In the genomic region with DNA sequence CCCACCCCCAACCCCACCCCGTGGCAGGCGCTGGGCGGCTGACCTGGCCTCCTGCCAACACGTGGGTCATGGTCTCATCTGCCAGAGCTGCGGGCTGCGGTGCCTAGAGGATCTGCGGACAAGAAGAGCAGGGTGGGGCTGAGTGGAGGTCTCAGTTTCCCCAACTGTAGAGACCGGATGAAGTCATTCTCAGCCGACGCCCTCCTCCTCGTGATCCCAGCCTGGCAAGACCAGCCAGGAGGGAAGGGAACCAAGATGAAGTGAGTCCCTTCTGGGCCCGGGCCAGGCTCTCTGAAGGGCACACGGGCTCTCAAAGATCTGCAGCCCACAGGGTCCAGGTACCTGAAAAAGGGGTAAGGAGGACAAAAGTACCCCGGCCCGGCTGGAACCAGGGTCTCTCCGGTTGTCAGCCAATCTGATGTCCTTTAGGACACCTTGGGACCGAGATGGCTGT, we compare ENCODE assay signal across 8 mouse cellular contexts. TPM values are rescaled to one million over a fixed set of nuclear protein-coding genes. Genes with fewer than 3 reads are reported as not detected.
DNase-seq lines count a peak whose midpoint lies in the region; ATAC-seq lines count a peak whose summit lies in the region.

No protein-coding gene starts in this region.

- no peak overlapping the region for H3K27ac ChIP-seq in midbrain, embryonic 10.5 days (replicated peaks)
- H3K27ac ChIP-seq in midbrain, embryonic 16.5 days (ENCODE audit: low read length): no peak overlapping the region
- no peak overlapping the region for H3K27ac ChIP-seq in limb, embryonic 13.5 days
- H3K27ac ChIP-seq in stomach, embryonic 15.5 days: 0 out of 2 replicates have a peak overlapping the region, but pooled peaks have one; percentile 11

- no peaks in the 10 kb centered on the region for H3K9me3 ChIP-seq in midbrain, embryonic 10.5 days (replicated peaks)
- H3K9me3 ChIP-seq in midbrain, embryonic 16.5 days (replicated peaks; ENCODE audit: control insufficient read depth, low read length, poor library complexity, severe bottlenecking): no peaks in the 10 kb centered on the region
- no peaks in the 10 kb centered on the region for H3K9me3 ChIP-seq in limb, embryonic 13.5 days
- H3K9me3 ChIP-seq in stomach, embryonic 15.5 days: no peaks in the 10 kb centered on the region

- H3K4me3 ChIP-seq in midbrain, embryonic 10.5 days: peak overlapping the region; percentile 48
- H3K4me3 ChIP-seq in midbrain, embryonic 16.5 days (ENCODE audit: low read depth, low read length): no peak overlapping the region; the same call in 1 of the 2 replicates
- H3K4me3 ChIP-seq in limb, embryonic 13.5 days: peak overlapping the region; percentile 35
- H3K4me3 ChIP-seq in stomach, embryonic 15.5 days (replicated peaks): peak overlapping the region; percentile 43

- peaks cover 100% of the 10 kb centered on the region for H3K27me3 ChIP-seq in midbrain, embryonic 10.5 days (ENCODE audit: low read depth, poor library complexity, severe bottlenecking)
- H3K27me3 ChIP-seq in midbrain, embryonic 16.5 days (ENCODE audit: control insufficient read depth, insufficient read depth, low read depth, low read length): peaks cover 82% of the 10 kb centered on the region
- H3K27me3 ChIP-seq in limb, embryonic 13.5 days: peaks cover 100% of the 10 kb centered on the region
- peaks cover 71% of the 10 kb centered on the region for H3K27me3 ChIP-seq in stomach, embryonic 15.5 days (replicated peaks)

- H3K4me1 ChIP-seq in midbrain, embryonic 10.5 days: peaks cover 55% of the 10 kb centered on the region
- peaks cover 6% of the 10 kb centered on the region for H3K4me1 ChIP-seq in midbrain, embryonic 16.5 days (ENCODE audit: control insufficient read depth, insufficient read depth, low read length)
- peaks cover 39% of the 10 kb centered on the region for H3K4me1 ChIP-seq in limb, embryonic 13.5 days
- peaks cover 50% of the 10 kb centered on the region for H3K4me1 ChIP-seq in stomach, embryonic 15.5 days

- H3K36me3 ChIP-seq in midbrain, embryonic 10.5 days: no peaks in the 10 kb centered on the region
- no peaks in the 10 kb centered on the region for H3K36me3 ChIP-seq in midbrain, embryonic 16.5 days (ENCODE audit: control insufficient read depth, insufficient read depth, low read length)
- no peaks in the 10 kb centered on the region for H3K36me3 ChIP-seq in limb, embryonic 13.5 days
- H3K36me3 ChIP-seq in stomach, embryonic 15.5 days: no peaks in the 10 kb centered on the region

- DNase-seq in adrenal gland, postnatal 10 days: peak; percentile 23
- no peak for DNase-seq in adrenal gland, postnatal 36 days
- no peak for DNase-seq in midbrain, embryonic 10.5 days (ENCODE audit: low spot score)
- DNase-seq in cerebellum, postnatal 10 days: no peak
- DNase-seq in embryo, embryonic 11 days: no peak

- H3K9ac ChIP-seq in midbrain, embryonic 16.5 days (ENCODE audit: low read depth, low read length): no peak overlapping the region
- H3K9ac ChIP-seq in limb, embryonic 13.5 days: peak overlapping the region; percentile 48; the same call in 1 of the 2 replicates
- peak overlapping the region; percentile 32; the same call in 1 of the 2 replicates for H3K9ac ChIP-seq in stomach, embryonic 15.5 days

- H3K4me2 ChIP-seq in midbrain, embryonic 16.5 days (ENCODE audit: low read length): no peak overlapping the region
- peak overlapping the region; percentile 56 for H3K4me2 ChIP-seq in limb, embryonic 13.5 days (replicated peaks)
- peak overlapping the region; percentile 73 for H3K4me2 ChIP-seq in stomach, embryonic 15.5 days

- 17% methylated on average over 17 of the region's 17 CpGs for WGBS in midbrain, embryonic 10.5 days
- 13% methylated on average over 17 of the region's 17 CpGs for WGBS in midbrain, embryonic 16.5 days
- WGBS in limb, embryonic 13.5 days: 11% methylated on average over 17 of the region's 17 CpGs
- 15% methylated on average over 17 of the region's 17 CpGs for WGBS in stomach, embryonic 15.5 days

- no peak for ATAC-seq in midbrain, embryonic 16.5 days
- no peak for ATAC-seq in limb, embryonic 13.5 days (ENCODE audit: low FRiP score, low read depth)
- ATAC-seq in stomach, embryonic 15.5 days (ENCODE audit: insufficient read depth, low FRiP score, low read depth): no peak

RNA-seq across cellular contexts. Expression of gene Adamtsl5, which starts 0.7 kb away (rescaled TPM):
- 10 to 100 TPM in 1 of 2 experiments, 1 to 10 TPM in 1; 7.6 to 18.7 TPM for total RNA-seq in adrenal gland, postnatal 10 days (2021)
- 1 to 10 TPM; 7.3 to 7.7 TPM for total RNA-seq in adrenal gland, postnatal 36 days (2021)
- 0.48 and 0.91 TPM in 2 replicates for polyA plus RNA-seq in midbrain, embryonic 10.5 days (2016; fragmentation: Nextera tagmentation; extraction: Ambion mirVana)
- polyA plus RNA-seq in midbrain, embryonic 16.5 days (2015; fragmentation: Nextera tagmentation; extraction: Ambion mirVana): 0.38 and 0.40 TPM in 2 replicates
- polyA plus RNA-seq in limb, embryonic 13.5 days (2015; fragmentation: Nextera tagmentation; extraction: Ambion mirVana): 2.0 and 2.4 TPM in 2 replicates
- polyA plus RNA-seq in stomach, embryonic 15.5 days (2015; fragmentation: Nextera tagmentation; extraction: Ambion mirVana): 13.7 and 17.0 TPM in 2 replicates

RNA-seq across cellular contexts. Expression of gene Plk5, which starts 8.7 kb away (rescaled TPM):
- total RNA-seq in adrenal gland, postnatal 10 days (2021): under 1 TPM in 1 of 2 experiments, not detected in 1; 0.12 TPM
- under 1 TPM in 1 of 2 experiments, not detected in 1; 0.26 TPM for total RNA-seq in adrenal gland, postnatal 36 days (2021)
- polyA plus RNA-seq in midbrain, embryonic 10.5 days (2016; fragmentation: Nextera tagmentation; extraction: Ambion mirVana): 0.12 and 0.32 TPM in 2 replicates
- 9.6 and 11.0 TPM in 2 replicates for polyA plus RNA-seq in midbrain, embryonic 16.5 days (2015; fragmentation: Nextera tagmentation; extraction: Ambion mirVana)
- polyA plus RNA-seq in limb, embryonic 13.5 days (2015; fragmentation: Nextera tagmentation; extraction: Ambion mirVana): 1.2 and 2.2 TPM in 2 replicates
- polyA plus RNA-seq in stomach, embryonic 15.5 days (2015; fragmentation: Nextera tagmentation; extraction: Ambion mirVana): 0.30 and 0.67 TPM in 2 replicates

RNA-seq across cellular contexts. Expression of gene Reep6, which starts 17.8 kb away (rescaled TPM):
- total RNA-seq in adrenal gland, postnatal 10 days (2021): 10 to 100 TPM; 38.4 to 61.8 TPM
- 10 to 100 TPM; 11.0 to 13.7 TPM for total RNA-seq in adrenal gland, postnatal 36 days (2021)
- polyA plus RNA-seq in midbrain, embryonic 10.5 days (2016; fragmentation: Nextera tagmentation; extraction: Ambion mirVana): 9.1 and 11.5 TPM in 2 replicates
- 6.0 and 8.6 TPM in 2 replicates for polyA plus RNA-seq in midbrain, embryonic 16.5 days (2015; fragmentation: Nextera tagmentation; extraction: Ambion mirVana)
- polyA plus RNA-seq in limb, embryonic 13.5 days (2015; fragmentation: Nextera tagmentation; extraction: Ambion mirVana): 6.1 and 6.3 TPM in 2 replicates
- 44.5 and 51.2 TPM in 2 replicates for polyA plus RNA-seq in stomach, embryonic 15.5 days (2015; fragmentation: Nextera tagmentation; extraction: Ambion mirVana)

RNA-seq across cellular contexts. Expression of gene Pcsk4, which starts 18.2 kb away (rescaled TPM):
- total RNA-seq in adrenal gland, postnatal 10 days (2021): 1 to 10 TPM; 4.1 to 7.6 TPM
- 1 to 10 TPM; 2.2 to 3.3 TPM for total RNA-seq in adrenal gland, postnatal 36 days (2021)
- polyA plus RNA-seq in midbrain, embryonic 10.5 days (2016; fragmentation: Nextera tagmentation; extraction: Ambion mirVana): 3.3 and 4.2 TPM in 2 replicates
- polyA plus RNA-seq in midbrain, embryonic 16.5 days (2015; fragmentation: Nextera tagmentation; extraction: Ambion mirVana): 5.6 and 6.5 TPM in 2 replicates
- polyA plus RNA-seq in limb, embryonic 13.5 days (2015; fragmentation: Nextera tagmentation; extraction: Ambion mirVana): 4.8 and 6.5 TPM in 2 replicates
- polyA plus RNA-seq in stomach, embryonic 15.5 days (2015; fragmentation: Nextera tagmentation; extraction: Ambion mirVana): 4.8 and 5.4 TPM in 2 replicates

RNA-seq across cellular contexts. Expression of gene 2310011J03Rik, which starts 27.2 kb away (rescaled TPM):
- total RNA-seq in adrenal gland, postnatal 10 days (2021): 10 to 100 TPM; 24.0 to 26.7 TPM
- total RNA-seq in adrenal gland, postnatal 36 days (2021): 10 to 100 TPM; 24.6 to 32.0 TPM
- polyA plus RNA-seq in midbrain, embryonic 10.5 days (2016; fragmentation: Nextera tagmentation; extraction: Ambion mirVana): 57.3 TPM in 2 replicates
- polyA plus RNA-seq in midbrain, embryonic 16.5 days (2015; fragmentation: Nextera tagmentation; extraction: Ambion mirVana): 21.9 and 26.7 TPM in 2 replicates
- polyA plus RNA-seq in limb, embryonic 13.5 days (2015; fragmentation: Nextera tagmentation; extraction: Ambion mirVana): 50.7 and 51.2 TPM in 2 replicates
- 40.5 and 46.4 TPM in 2 replicates for polyA plus RNA-seq in stomach, embryonic 15.5 days (2015; fragmentation: Nextera tagmentation; extraction: Ambion mirVana)
